Mouse (Mus musculus): ENCODE results near the gene Dnaja1. TPM values are rescaled to one million over a fixed set of nuclear protein-coding genes. Genes with fewer than 3 reads are reported as not detected.

Dnaja1 gene
- total RNA-seq, 4 experiments from 2014 or later: 208 to 274 (median 248) TPM

- no peak for DNase-seq (ENCODE audit: low spot score in 2 of 2)
Observed at GRCm38 (mm10) chr4:40735351-40735750, 13.4 kb downstream of the Dnaja1 start.

DNA sequence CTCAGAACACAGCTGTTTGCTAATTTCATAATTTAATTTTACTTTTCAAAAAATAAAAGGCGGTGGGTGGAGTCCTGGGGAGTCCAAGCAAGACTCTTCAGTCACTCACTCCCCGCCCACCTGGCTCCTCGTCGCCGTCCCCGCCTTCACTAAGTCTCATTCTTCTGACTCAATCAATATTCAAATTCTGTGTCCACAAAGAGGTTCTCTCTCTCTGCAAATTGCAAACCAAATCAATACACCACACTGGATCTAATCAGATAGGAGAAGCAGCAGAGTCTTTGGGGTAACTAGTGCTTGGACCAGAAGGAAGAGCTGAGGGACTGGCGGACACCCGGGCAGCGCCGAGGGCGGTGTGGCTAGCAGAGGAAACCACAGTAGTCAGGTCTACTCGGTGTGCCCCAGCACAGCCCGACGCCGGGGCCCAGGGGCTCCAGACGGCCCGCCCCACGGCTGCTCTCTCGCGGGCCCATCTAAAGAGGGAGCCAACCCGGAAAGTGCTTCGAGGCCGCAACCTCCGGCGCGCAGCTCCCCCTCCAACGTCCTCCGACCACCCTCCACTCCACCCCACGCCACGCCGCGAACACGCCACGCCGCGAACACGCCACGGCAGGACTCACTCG is 35.3 kb downstream of the Dnaja1 start:
- DNase-seq (ENCODE audit: low spot score in 2 of 2): no peak

DNA sequence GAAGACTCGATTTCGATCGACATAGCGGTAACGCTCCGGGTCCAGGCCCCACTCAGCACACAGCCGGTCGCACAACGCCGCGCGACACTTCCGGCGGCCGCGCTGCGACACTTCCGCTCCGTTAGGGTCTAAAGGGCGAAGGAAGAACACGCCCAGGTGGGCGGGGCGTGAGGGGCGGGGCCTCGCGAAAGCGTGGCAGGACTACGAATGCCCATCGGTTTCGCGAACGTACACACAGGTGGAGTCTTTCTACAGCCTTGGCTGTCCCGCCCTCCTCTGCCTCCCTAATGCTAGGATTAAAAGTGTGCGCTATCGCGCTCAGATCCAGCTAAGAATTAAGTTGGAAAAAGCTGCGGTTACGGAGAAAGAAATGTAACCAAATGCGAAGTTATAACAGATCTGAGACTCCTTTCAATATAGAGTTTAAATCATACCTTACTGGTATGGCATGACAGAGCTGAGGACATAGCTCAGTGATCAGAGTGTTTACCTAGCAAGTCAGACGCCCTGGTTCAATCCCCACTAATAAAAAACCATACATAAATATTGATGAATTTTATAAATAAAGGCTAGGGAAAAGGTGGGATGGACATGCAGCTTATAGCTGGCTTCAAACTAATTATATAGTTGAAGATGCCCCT is 36.0 kb downstream of the Dnaja1 start, which contains the start of gene Smu1:
Gene Smu1, minus strand, starts transcription at position 144 of the 641 bp plus-strand sequence.
- peak; percentile 97 to 98 for DNase-seq (ENCODE audit: low spot score in 2 of 2)

- no peak for DNase-seq (ENCODE audit: low spot score in 2 of 2)
Observed at GRCm38 (mm10) chr4:40759876-40760275, 37.9 kb downstream of the Dnaja1 start.

DNA sequence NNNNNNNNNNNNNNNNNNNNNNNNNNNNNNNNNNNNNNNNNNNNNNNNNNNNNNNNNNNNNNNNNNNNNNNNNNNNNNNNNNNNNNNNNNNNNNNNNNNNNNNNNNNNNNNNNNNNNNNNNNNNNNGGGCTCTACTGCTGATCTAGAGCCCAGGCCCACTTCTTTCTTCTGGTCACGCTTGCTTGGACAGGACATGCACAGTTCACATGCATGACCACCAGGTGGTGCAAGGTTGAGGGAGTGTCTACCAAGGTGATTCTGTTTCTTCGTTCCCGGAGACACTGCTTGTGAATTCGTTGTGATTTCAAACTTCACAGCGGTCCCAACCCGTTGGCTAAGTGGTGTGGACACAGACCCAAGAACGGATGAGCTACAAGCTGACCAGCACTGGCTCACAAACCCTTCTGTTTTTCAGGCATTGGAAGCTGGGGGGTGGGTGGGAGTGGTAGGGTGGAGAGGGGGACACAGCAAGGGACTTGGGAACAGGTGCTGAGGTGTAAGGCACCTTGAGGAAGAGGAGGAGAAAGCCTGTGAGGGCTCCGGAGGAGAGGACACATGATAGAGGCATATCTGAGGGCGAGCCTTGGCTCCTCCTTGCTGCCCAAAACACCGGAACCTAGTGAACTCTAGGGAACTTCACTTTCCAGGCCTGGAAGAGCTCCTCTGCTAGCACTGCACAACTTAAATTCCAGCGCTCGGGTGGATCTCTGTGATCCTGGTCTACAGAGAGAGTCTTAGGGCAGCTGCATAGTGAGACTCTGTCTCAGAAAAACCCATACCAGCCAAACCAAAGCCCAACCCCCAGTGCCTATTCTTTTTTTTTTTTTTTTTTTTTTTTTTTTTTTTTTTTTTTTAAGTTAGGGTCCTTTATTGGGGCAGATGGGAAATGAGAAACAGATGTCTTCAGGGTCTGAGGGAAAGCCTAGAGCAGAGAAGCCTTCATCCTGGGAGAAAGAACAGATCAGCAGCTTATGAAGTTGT is 52.6 kb downstream of the Dnaja1 start:
- DNase-seq (ENCODE audit: low spot score in 2 of 2): peak in 1 of 2 experiments; percentile 45

DNA sequence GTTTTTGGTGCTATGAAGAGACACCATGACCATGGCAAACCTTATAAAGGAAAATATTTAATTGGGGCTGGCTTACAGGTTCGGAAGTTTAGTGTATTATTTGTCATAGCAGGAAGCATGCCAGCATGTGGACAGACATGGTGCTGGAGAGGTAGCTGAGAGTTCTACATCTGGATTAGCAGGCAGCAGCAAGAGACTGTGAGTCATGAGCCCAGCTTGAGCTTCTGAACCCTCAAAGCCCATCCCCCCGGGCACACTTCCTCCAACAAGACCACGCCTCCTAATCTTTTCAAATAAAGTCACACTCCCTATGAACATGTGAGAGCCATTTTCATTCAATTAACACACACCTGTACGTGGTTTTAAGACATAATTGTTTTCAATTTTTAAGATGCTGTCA is 54.5 kb downstream of the Dnaja1 start:
- no peak for DNase-seq (ENCODE audit: low spot score in 2 of 2)

DNA sequence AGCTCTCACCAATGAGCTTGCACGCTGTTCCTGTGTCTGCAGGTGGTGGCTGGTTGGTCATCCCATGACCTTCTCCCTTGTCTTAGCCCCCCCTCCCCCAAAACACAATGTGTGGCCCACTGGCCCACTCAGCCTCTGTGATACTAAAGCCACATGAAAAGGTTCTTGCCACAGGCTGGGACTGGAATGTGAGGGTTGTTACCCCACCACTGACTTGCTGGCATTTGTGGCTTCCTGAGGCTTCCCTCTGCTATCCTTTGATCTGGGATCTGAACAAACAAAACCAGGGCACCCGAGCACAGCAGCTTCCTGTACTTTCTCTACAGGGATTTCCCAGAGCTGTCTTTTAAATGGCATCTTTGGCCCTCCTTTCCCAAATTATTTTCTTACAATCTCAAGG is 55.2 kb downstream of the Dnaja1 start:
- DNase-seq (ENCODE audit: low spot score in 2 of 2): no peak

GRCm38 (mm10) chr4:40778656-40779055 is 56.7 kb downstream of the Dnaja1 start:
- DNase-seq (ENCODE audit: low spot score in 2 of 2): no peak

GRCm38 (mm10) chr4:40781143-40781542 is 59.2 kb downstream of the Dnaja1 start:
- DNase-seq (ENCODE audit: low spot score in 2 of 2): no peak

DNA sequence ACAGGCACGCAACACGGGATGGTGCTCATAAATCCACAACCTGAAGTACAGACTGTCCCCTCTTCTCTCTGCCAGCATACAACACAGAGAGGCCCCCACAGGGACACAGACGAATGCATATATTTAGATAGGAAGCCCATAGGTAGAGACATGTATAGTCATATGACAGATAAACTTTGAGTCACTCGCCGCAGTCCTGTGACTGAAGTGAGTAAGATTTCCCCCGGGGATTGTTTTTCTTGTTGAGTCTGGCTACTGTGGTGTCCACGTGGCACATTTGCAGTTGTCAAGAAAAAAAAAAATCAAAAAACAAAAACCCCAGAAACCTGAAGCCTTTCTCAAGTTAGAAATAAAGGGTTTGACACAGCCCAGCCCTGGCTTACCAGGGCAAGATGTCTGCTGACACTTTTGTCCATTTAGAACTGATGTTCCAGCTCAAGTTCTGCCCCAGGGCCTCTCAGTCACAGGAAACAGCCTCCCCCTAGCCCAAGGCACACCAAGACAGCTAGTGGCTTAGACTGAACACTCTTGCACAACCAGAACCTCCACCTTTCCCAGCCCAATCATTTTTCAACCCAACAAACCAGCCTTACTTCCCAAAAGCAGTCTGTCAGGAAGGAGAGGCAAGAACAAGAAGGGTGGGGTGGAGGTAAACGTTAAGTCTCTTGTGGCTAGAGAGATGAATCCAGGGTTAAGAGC is 60.0 kb downstream of the Dnaja1 start:
- DNase-seq (ENCODE audit: low spot score in 2 of 2): no peak

DNA sequence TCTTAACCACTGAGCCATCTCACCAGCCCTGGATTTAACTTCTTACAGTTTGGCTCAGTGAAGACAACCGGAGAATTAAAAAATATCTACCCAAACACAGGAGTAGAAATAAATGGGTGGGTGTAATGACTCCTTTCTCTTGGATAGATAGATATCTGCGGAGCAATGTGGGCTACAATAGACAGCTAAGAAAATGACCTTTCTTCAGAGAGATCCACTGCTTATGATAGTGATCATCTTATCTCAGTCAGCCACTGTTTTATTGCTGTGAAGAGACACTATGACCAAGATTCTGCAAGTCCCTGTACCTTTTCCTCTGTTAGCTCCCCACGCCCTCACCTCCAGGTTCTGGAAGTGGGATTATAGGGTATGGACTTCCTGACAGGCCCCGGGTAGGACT is 61.1 kb downstream of the Dnaja1 start:
- DNase-seq (ENCODE audit: low spot score in 2 of 2): no peak

DNA sequence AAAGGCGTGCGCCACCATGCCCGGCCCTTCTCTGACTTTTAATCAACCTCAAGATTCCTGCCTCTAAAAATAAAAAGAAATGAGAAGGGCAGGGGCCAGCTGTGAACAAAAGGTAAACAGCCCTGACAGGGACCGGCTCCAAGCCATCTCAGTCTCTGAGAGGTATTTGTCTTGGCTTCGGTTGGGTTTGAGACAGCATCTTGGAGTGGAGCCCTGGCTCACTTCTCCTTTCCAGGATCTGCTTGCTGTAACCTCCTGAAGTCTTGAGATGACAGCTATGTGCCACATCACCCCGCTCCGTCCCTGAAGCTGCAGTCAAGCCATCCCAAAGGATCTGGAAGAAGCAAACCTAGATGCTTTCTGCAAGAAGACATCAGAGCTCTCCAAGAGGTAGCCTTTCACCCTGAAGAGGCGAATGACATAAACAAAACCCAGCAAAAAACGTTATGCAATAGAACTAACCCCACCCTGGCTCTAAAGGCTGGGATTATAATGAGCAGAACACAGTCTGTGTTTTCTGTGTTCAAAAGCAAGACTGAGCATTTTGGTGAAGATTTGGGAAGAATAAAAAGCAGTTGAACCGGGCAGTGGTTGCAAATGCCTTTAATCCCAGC is 62.7 kb downstream of the Dnaja1 start:
- no peak for DNase-seq (ENCODE audit: low spot score in 2 of 2)

GRCm38 (mm10) chr4:40785620-40786166 is 63.7 kb downstream of the Dnaja1 start:
- DNase-seq (ENCODE audit: low spot score in 2 of 2): no peak

- DNase-seq (ENCODE audit: low spot score in 2 of 2): no peak
Observed at GRCm38 (mm10) chr4:40786578-40786977, 64.6 kb downstream of the Dnaja1 start.

Small RNA genes lying within 50 kb of the gene (microRNA-seq; reads per million reads assigned to microRNA genes)
- gene Mir207: 0 to 0.42 reads per million in 2 experiments

Other genes with a start within 250 kb of the Dnaja1 start
- gene Tmem215, start 250.0 kb upstream of the Dnaja1 start, total RNA-seq (2022): 10 to 100 TPM; 11.8 to 15.4 (median 14.5) TPM
- gene Aptx, start 19.0 kb upstream of the Dnaja1 start, total RNA-seq (2022): 10 to 100 TPM; 30.6 to 33.1 (median 32.3) TPM
- 10 to 100 TPM; 52.5 to 57.8 (median 55.1) TPM for gene Smu1, start 35.8 kb downstream of the Dnaja1 start, total RNA-seq (2022)
- 1 to 10 TPM; 4.2 to 7.3 (median 5.4) TPM for gene B4galt1, start 131.9 kb downstream of the Dnaja1 start, total RNA-seq (2022)
- not detected for gene Spink4, start 197.9 kb downstream of the Dnaja1 start, total RNA-seq (2022)
- gene Bag1, start 226.1 kb downstream of the Dnaja1 start, total RNA-seq (2022): 100 to 1,000 TPM; 176 to 192 (median 181) TPM
- gene Chmp5, start 226.3 kb downstream of the Dnaja1 start, total RNA-seq (2022): 10 to 100 TPM; 73.9 to 90.3 (median 79.7) TPM
- gene Nfx1, start 248.8 kb downstream of the Dnaja1 start, total RNA-seq (2022): 10 to 100 TPM; 77.9 to 83.4 (median 80.2) TPM